Mouse (Mus musculus): ENCODE results near the gene 4933402D24Rik.

Gene 4933402D24Rik

GRCm38 (mm10) chr1:63769167-63769566 lies at the start of gene 4933402D24Rik:
4933402D24Rik (minus strand) TSS chr1:63769267.
- in situ Hi-C loops (cut with MboI; ENCODE audit: low sequenced_read_pairs), result loop anchor here (25.0 kb wide), 1 partner anchor 668 kb away; no protein-coding TSS in a partner anchor

- in situ Hi-C loops (cut with MboI; ENCODE audit: low sequenced_read_pairs), result no loop called here
Observed at GRCm38 (mm10) chr1:63808584-63808983, 39.5 kb upstream of the 4933402D24Rik start.

DNA sequence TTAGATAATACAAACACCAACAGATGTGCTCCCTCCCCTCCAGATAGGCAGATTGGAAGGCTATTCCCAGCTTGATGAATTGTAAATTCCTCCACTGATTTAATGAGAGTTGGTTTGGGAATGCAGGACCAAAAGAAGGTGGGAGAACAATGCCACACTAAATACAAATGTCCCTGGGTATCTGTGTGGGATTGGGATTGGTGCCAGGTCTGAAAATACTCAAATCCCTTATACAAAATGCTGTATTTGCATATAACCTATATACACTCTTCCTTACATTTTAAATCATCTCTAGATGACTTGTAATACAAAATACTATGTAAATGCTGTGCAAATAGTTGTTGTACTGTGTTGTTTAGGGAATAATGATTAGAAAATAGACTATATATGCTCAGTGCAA lies 36.0 kb upstream of the 4933402D24Rik start:
- in situ Hi-C loops (cut with MboI; ENCODE audit: low sequenced_read_pairs), result no loop called here

DNA sequence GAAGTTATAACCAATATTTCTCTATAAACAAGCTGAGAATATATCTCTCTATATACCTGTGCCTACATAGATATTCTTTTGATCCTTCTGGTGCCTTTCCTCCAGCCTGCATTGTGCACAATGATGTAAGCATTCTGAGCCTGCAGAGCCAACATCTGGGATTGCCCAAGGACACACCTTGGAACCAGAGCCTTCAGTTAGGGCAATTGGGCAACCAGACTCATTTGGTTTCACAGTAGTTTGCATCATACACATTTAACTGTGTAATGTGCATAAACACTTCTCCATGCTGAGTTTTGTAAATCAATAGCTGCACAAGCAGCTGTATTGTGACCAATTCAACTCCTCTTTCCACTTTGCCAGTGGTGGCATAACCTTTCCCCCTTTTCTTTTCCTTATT lies 25.3 kb upstream of the 4933402D24Rik start:
- in situ Hi-C loops (cut with MboI; ENCODE audit: low sequenced_read_pairs), result no loop called here

DNA sequence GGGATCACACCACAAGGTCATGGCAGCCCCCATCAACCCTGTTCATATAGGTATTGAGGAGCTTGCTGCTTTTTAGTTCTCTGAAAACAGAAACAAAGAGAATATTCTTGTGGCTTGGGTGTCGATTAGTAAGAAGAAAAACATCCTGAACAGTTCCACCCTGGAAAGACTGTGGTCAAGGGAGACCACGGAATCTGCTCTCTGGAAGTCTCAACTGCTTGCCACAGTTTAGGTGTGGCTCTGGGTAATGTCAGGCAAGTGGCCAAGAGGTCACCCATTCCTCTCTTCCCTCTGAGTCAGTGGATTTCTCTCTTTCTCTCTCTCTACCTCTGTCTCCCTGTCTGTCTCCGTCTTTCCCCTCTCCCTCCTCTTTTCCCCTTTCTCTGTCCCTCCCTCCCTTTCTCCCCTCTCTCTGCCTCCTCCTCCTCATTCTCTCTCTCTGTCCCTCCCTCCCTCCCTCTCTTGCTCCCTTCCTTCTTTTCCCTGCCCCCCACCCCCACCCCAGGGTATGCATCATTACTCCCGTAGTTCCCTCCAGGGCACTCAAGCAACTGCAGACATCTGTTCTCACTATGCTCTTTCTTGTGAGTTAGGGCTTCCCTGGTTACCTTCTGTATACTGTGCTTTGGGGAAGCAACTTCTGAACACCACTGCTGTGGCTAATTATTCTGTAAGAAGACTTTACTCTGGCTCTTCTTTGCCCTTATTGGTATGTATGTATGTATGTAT lies 8.0 kb upstream of the 4933402D24Rik start:
- in situ Hi-C loops (cut with MboI; ENCODE audit: low sequenced_read_pairs), result no loop called here

DNA sequence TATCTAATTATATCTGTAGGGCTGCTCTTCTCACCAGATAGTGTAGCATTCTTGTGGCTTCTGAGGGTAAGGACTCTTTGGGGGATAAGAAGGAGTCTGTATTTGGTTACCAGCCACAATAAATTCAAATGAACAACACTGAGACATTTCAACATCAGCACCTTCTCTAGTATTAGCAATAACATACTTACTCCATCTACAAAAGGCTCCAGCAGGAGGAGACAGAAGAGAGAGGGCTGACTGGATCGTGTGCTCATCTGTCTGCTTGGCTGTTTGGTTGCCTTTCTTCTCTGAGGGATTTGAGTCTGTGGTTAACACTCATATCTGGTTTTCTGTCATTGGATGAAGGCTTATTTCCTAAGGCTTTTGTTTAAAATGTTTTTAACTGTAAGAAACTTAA lies 7.3 kb upstream of the 4933402D24Rik start:
- in situ Hi-C loops (cut with MboI; ENCODE audit: low sequenced_read_pairs), result no loop called here

DNA sequence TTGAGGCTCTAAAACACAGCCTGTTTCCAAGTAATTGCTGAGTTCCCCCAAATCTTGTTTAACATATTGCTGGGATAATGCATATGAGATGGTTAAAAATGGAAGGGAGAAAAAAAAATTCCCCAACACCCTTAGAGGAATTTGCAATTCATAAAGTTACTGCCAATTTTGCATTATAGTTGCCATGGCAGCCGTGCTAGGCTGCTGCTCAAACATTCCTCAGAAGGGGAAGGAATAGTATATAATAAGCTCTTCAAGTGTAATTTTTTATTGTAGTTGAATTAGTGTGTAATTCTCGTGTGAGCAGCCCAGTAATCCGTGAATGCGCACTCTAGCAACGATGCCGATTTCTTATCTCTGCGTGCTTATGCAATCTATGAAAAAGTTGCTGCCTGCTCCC lies 1.2 kb upstream of the 4933402D24Rik start:
- in situ Hi-C loops (cut with MboI; ENCODE audit: low sequenced_read_pairs), result loop anchor here (25.0 kb wide), 1 partner anchor 667 kb away; no protein-coding TSS in a partner anchor

DNA sequence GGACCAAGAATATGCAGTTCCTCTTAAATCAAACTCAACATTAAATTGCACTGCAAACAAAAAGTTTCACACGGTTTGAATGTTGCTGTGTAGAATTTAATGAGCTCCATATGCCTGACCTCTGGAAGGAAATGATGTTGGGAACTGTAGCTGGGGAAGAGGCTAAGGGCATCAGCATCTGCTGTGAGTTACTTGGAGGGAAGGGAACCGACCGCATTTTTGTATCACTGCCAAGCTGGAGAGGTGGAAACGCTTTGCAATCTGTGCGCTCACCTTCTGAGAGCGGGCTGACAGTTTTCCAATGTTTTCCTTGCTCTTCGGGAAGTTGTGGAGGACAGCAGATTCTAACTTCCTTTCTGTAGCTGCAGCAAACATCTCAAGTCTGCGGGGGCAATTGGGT lies 955 bp downstream of the 4933402D24Rik start:
- in situ Hi-C loops (cut with MboI; ENCODE audit: low sequenced_read_pairs), result loop anchor here (25.0 kb wide), 1 partner anchor 669 kb away; no protein-coding TSS in a partner anchor

DNA sequence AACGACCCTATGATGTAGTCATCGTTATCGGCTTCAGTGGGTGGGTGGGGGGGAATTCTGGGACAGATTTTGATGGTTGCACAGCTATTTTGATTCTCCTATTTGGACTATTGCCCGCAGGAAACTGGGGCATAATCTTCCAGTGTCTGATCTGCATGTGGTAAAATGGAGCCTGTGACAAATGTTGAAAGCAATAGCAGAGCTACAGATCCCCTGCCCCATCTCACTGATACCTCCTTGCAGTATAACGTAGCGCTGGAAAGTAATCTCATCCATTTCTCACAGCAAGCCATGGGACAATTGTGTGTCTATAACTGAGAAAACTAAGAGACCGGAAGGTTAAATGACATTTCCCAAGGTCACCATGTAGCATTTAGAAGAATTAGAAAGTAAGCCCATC lies 4.7 kb downstream of the 4933402D24Rik start:
- in situ Hi-C loops (cut with MboI; ENCODE audit: low sequenced_read_pairs), result loop anchor here (25.0 kb wide), 1 partner anchor 673 kb away; no protein-coding TSS in a partner anchor

DNA sequence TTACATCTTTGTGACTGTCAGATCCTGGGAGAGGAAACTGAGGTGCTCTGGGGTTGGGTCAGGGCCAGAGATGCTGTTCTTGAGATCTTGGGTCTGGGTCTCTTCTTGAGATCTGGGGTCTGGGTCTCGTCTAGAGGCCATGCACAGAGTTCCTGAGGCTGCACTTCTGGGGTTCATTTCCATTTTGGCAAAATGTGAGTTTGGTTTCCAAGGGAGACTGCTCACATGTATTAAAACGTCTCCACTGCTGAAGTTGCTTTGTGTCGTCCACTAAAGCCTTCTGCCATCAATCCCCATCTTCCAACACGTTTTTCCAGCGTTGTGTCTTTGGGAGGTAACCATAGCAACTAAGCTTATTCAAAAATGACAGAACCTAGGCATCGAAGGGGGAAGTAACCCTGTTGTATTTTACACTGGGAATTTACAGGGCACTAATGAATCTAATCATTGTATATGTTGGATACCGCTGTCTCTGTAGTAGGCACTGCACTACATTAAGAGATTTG lies 5.1 kb downstream of the 4933402D24Rik start:
- in situ Hi-C loops (cut with MboI; ENCODE audit: low sequenced_read_pairs), result loop anchor here (25.0 kb wide), 1 partner anchor 673 kb away; no protein-coding TSS in a partner anchor

DNA sequence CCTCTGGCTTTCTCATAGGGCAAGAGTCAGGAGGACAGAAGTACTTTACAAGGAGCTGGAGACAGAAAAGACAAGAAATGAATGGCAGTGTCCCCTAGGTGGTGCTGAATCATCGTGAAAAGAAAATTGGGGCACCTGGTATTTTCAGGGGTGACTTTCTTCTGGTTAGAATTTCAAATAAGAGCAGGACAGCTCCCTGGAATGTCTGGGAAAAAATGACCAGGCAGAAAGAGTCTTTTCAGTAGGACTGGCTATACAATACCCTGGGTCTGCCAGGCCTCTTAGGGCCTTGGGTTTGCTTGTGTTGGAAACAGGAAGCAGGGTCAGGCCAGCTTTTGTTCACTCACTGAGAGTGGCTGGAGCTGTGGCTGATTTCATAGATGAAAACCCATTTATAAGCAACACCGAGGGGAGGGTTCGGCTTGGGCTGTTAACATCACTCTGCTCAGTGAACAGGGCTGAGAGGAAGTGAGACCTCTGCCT lies 5.8 kb downstream of the 4933402D24Rik start:
- in situ Hi-C loops (cut with MboI; ENCODE audit: low sequenced_read_pairs), result loop anchor here (25.0 kb wide), 1 partner anchor 674 kb away; no protein-coding TSS in a partner anchor

- in situ Hi-C loops (cut with MboI; ENCODE audit: low sequenced_read_pairs), result loop anchor here (25.0 kb wide), 1 partner anchor 681 kb away; no protein-coding TSS in a partner anchor
Observed at GRCm38 (mm10) chr1:63756005-63756404, 13.1 kb downstream of the 4933402D24Rik start.

DNA sequence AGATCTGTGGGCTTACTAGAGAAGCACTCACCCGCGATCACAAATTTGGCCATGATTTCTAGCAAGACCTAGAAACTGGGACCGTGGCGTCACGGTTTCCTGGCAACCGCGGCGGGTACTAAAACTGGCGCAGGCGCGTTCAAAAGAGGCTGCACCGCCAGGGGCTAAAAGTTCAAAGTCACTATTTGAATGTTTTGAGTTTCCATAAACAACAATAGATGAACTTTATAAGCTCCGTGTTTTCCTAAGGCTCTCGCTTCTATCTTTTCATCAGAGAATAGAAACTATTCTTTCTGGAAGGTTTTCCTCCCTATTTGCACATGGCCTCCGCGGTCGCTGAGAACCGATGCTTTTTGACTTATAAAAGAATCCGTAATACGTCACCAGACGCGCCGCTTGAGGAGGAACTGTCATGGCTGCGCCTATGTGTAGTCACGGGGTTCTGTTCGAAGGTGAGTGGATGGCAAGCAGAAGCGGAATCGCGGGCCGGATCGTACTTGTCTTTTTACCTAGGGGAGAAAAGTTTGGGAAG lies 38.8 kb downstream of the 4933402D24Rik start, which contains the start of the genes Mdh1b and Fastkd2:
TSS of gene Mdh1b (minus strand) at position 79 of the 532 bp plus-strand sequence.
TSS of gene Fastkd2 (plus strand) at position 375 of the 532 bp plus-strand sequence.
- in situ Hi-C loops (cut with MboI; ENCODE audit: low sequenced_read_pairs), result no loop called here

- in situ Hi-C loops (cut with MboI; ENCODE audit: low sequenced_read_pairs), result no loop called here
Observed at GRCm38 (mm10) chr1:63729796-63730195, 39.3 kb downstream of the 4933402D24Rik start.

DNA sequence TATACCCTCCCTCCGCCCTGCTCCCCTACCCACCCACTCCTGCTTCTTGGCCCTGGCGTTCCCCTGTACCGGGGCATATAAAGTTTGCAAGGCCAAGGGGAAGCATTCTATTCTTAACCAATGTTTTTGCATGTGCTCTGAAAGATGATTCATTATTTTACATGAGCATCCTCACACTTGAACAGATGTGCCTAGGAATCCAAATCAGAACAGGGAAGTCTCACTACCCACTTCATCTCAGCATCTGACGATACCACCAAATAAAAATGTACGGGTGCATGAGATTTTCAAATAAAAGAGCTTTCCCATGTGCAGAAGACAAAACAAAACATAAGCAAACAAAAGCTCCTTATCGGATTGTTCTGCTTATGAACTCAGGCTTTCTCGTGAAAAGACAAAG lies 48.9 kb downstream of the 4933402D24Rik start:
- in situ Hi-C loops (cut with MboI; ENCODE audit: low sequenced_read_pairs), result no loop called here

DNA sequence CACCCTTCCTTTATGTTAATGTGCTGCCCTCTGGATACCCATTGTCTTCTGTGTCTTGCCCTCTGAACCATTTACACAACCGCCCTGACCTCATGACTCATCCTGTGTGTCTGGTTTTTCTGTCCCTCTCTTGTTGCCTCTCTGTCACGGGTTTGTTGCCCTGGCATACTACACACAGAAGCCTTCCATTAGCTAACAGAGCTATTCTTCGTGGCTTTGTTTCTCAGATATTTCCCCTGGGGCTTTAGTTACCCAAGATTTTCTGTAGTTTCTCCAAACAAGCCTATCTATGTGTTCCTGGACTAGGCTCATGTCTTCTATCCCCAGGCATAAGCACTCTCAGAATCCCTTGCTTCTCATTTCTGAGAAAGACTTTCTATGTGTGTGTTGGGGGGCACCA lies 60.2 kb downstream of the 4933402D24Rik start:
- in situ Hi-C loops (cut with MboI; ENCODE audit: low sequenced_read_pairs), result no loop called here

GRCm38 (mm10) chr1:63705733-63706132 lies 63.3 kb downstream of the 4933402D24Rik start:
- in situ Hi-C loops (cut with MboI; ENCODE audit: low sequenced_read_pairs), result no loop called here

Measured in CH12F3 (cell line).